Mouse (Mus musculus) mesoderm, embryonic 11.5 days (tissue): ENCODE measurements around the gene Rinl.

ENCODE experiments used
- DNase-seq: peaks from one replicate; pipeline ENCODE4 v3.0.0-alpha.2; 2012; ENCODE audit warnings: low read depth, low spot score

Rinl gene

GRCm38 (mm10) chr7:28822993-28823903 lies 34.5 kb downstream of the Rinl start:
- DNase-seq: no peak

DNA sequence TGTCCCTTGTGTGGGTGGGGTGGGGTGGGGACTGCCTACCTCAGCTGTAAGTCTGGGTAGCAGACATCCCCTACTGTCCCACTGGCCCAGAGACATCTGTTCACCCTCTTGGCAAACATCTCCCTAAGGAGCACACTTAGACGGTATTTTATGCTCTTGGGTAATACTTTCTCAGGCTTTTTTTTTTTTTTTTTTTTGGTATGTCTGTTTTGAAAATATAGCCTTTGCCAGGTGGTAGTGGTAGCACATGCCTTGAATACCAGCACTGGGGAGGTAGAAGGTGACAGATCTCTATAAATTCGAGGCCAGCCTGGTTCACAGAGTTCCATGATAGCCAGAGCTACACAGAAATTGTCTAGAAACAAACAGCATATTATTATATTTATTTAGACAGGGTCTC lies 35.2 kb downstream of the Rinl start:
- DNase-seq: no peak

GRCm38 (mm10) chr7:28824941-28825685 lies 36.3 kb downstream of the Rinl start, which contains the start of gene Ech1:
Gene Ech1, plus strand, starts transcription at chr7:28825217.
- peak; percentile 94 for DNase-seq

GRCm38 (mm10) chr7:28825686-28826401 lies 37.1 kb downstream of the Rinl start:
- DNase-seq: no peak

DNA sequence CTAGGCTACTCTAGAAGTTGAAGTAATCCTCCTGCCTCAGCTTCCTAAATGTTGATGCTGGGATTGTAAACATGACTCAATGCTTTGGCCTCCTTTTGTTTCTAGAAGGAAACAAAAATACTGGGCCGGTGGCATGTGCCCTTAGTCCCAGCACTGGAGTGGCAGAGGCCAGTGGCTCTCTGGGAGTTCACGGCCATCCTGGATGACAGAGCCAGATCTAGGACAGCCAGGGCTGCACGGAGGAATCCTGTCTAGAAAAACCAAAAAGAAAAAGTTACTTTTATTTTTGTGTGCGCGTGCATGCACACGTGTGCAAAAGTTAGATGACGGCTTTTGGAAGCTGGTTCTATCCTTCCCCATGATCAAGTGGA lies 37.6 kb downstream of the Rinl start:
- no peak for DNase-seq

GRCm38 (mm10) chr7:28827338-28827737 lies 38.6 kb downstream of the Rinl start:
- no peak for DNase-seq

DNA sequence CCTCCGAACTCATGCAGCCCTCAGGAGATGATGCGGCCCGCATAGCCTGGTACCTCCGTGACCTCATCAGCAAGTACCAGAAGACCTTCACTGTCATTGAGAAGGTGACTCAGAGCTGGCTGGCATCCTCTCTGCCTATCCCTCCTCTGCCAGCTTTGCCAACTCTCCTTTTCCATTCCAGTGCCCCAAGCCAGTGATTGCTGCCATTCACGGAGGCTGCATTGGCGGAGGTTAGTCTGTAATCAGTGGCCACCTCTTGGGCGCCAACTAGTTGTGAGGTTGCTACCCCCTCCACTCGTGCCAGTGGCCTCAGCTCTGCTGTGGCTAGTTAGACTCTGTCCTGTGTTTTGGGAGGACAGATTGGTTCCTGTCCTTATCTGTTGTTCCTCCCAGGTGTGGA lies 41.1 kb downstream of the Rinl start:
- DNase-seq: no peak

DNA sequence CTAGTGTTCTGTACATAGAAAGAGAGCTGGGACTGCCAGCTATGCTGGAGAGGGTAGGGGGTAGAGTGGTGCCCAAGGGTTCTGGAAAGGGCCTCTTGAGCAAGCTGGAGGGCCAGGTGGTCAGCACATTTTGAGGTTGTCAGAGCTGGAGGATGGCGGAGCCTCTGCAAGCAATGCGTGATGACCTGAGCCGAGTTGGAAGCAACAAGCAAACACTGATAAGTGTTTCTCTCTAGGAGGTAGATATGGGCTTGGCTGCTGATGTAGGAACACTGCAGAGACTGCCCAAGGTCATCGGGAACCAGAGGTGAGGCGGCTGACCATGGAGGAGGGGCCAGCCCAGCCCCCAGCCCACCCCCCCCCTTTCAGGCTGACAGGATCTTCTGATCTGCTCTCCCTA lies 42.2 kb downstream of the Rinl start:
- no peak for DNase-seq

DNA sequence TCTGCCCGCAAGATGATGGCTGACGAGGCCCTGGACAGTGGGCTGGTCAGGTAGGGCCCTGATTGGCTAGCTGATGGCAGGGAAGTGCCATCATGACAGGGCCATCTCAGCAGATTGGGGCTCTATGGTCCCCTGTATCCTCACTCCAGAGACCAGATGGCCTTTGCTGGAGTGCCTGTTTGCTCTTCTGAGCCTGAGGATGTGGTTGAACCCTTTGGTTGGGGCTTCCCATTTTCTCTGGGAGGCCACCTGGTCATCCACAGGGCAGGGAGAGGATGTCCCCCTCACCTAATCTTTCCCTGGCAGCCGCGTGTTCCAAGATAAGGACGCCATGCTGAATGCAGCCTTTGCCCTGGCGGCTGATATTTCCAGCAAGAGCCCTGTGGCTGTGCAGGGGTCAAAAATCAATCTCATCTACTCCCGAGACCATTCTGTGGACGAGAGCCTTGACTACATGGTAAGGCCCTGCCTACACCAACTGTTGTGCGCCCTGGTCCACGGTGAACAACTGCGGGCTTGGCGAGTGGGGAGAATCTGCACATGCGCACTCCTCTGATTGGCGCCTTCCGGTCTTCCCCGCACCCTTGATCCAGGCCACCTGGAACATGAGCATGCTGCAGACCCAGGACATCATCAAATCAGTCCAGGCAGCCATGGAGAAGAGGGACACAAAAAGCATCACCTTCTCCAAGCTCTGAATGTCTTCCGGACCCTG lies 42.8 kb downstream of the Rinl start:
- no peak for DNase-seq

DNA sequence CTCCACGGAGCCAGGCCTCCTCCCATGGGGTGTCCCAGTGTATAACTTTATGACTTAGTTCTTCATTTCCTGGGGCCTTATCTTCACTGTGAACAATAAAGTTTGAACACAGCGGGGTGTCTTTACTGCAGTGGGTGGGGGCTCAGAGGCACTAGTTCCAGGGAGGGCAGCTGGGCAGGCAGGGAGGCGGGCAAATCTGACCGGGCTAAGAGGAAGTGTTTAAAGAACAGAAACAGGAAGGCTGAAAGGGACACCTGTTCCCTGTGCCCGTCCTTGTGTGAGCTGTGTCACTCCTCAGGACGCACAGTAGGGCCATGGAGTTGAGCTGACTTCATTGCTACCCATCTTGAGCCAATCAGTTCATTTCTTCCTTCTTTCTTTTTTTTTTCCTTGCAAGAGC lies 43.4 kb downstream of the Rinl start:
- no peak for DNase-seq

DNA sequence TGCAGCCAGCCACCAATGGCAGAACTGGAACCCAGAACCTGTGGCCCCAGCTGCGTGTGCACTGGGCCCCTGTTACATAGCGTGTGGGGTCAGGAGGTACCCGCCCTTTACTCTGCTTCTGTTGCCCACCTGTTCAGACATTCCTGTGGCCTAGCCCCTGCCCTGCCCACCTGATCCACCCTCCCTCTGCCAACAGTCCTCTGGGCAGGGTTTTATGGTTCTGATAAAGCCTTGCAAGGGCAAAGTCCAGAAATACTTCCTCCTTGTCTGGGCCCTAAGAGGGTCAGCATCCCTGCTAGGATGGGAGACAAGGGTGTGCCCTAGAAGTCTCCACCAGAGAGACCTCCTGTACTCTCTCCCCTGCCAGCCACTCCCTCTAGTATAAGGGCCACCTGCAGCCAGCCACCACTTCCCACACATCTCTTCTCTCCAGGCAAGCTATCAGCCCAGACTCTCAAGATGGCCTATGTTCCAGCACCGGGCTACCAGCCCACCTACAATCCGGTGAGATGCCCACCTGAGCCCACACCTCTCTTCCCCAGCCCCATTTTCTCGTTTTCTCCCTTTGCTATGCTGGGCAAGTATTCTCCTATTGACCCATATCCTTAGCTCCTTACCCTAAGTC lies 45.1 kb downstream of the Rinl start, which contains the start of gene Lgals4:
Lgals4 (plus strand) TSS at position 132 of the 625 bp plus-strand sequence.
- DNase-seq: no peak

DNA sequence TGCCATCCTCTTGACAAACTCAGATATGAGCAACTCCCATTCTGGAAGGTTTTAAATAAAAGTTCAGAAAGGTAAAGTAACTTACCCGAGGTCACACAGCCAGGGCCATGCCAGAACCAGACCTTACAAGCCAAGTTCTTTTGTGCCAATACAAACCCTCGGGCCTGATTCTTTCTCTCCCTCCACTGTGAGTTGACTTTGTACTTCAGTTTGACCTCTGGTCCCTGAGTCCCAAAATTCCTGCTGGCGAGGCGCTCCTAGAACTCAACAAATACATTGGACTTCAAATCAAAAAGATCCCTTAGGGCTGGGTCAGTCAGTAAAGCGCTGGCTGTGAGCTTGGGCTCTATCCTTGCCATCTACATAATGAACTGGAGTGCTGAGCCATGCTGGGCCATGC lies 48.2 kb downstream of the Rinl start:
- no peak for DNase-seq

DNA sequence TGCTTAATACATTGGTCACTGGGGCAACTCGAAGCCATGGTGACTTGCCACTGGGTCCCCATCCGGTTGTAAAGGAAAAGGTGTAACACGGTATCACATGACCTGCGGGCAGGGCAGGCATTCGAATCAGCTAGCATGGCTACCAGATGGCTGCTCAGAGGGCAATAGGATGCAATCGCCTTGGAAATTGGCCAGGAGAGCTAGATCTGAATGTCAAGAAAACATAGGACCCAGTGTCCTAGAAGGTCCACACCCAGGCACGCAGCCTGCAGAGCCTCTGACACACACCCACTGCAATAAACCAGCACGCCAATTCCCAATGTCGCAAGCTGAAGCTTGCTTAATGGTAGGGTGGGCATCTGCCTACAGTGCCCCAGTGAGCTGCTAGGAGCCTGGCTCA lies 49.6 kb downstream of the Rinl start:
- no peak for DNase-seq

GRCm38 (mm10) chr7:28847273-28847672 lies 58.5 kb downstream of the Rinl start:
- no peak for DNase-seq
